Mouse (Mus musculus) midbrain, embryonic 11.5 days (tissue): ENCODE measurements at regions not wholly inside any gene's neighbourhood (a gene's known extent, or its start where the extent isn't known, plus 50 kb on each side); places are given as distances from the start of the nearest gene placed in this dataset.
A peak's percentile ranks its signal among the peaks of the same experiment; 100 is the strongest.

Experiments
- ATAC-seq: fragments of 200-750 bp; cut with Nextera tagmentation; 2 replicates; pipeline ENCODE4 v1.8.0; 2017; ENCODE audit warnings: moderate TSS enrichment, moderate library complexity; ENCODE audit not compliant: low FRiP score
- DNase-seq: peaks from one replicate; pipeline ENCODE4 v3.0.0; 2015; ENCODE audit warnings: low spot score; ENCODE audit errors: missing footprints
- H3K27ac ChIP-seq: fragments of 300-500 bp; sonication (generic); 2 replicates; pipeline ENCODE4 v1.5.1; 2014; ENCODE audit warnings: low read depth, low read length
- H3K27me3 ChIP-seq: fragments of 300-500 bp; sonication (generic); 2 replicates; pipeline ENCODE4 v1.6.1; 2014; ENCODE audit warnings: mild to moderate bottlenecking, low read length, moderate library complexity, mixed read lengths; ENCODE audit not compliant: control insufficient read depth, insufficient read depth
- H3K36me3 ChIP-seq: fragments of 300-500 bp; sonication (generic); 2 replicates; pipeline ENCODE4 v1.6.1; 2014; ENCODE audit warnings: mild to moderate bottlenecking, low read length, moderate library complexity, mixed read lengths; ENCODE audit not compliant: control insufficient read depth, insufficient read depth
- H3K4me1 ChIP-seq: fragments of 300-500 bp; sonication (generic); 2 replicates; pipeline ENCODE4 v1.6.1; 2014; ENCODE audit warnings: low read length; ENCODE audit not compliant: control insufficient read depth, insufficient read depth
- H3K4me2 ChIP-seq: fragments of 300-500 bp; sonication (generic); 2 replicates; pipeline ENCODE4 v1.6.1; 2014; ENCODE audit warnings: mild to moderate bottlenecking, moderate library complexity
- H3K4me3 ChIP-seq: fragments of 300-500 bp; sonication (generic); 2 replicates; pipeline ENCODE4 v1.5.1; 2014; ENCODE audit warnings: low read depth, low read length
- H3K9ac ChIP-seq: fragments of 300-500 bp; sonication (generic); 2 replicates; pipeline ENCODE4 v1.6.1; 2014; ENCODE audit warnings: low read length
- H3K9me3 ChIP-seq: fragments of 300-500 bp; sonication (generic); 2 replicates; pipeline ENCODE4 v1.6.1; 2016; ENCODE audit warnings: low read length; ENCODE audit not compliant: control insufficient read depth
- WGBS: fragments of 180-500 bp; shearing (Covaris S2); extraction: QIAGEN DNeasy Blood & Tissue Kit; methylation state at CpG from one replicate; pipeline ENCODE4 v1.1.7; 2014; 5-methylcytosine and 5-hydroxymethylcytosine counted together

GRCm38 (mm10) chr13:71165096-71165920 lies 323.7 kb upstream of the Adamts16 start:
- Histone ChIP-seq H3K27ac (peak overlapping the region; percentile 44; the same call in 1 of the 2 replicates), H3K4me3 (no peak overlapping the region), H3K4me1 (peaks cover 18% of the 10 kb centered on the region), H3K4me2 (no peak overlapping the region), H3K27me3 (peaks cover 3% of the 10 kb centered on the region), H3K36me3 (no peaks in the 10 kb centered on the region), H3K9ac (no peak overlapping the region), H3K9me3 (no peaks in the 10 kb centered on the region)
- DNase-seq (peak; percentile 94), ATAC-seq (peak; percentile 93)
- WGBS = 47% methylated on average over 20 of the region's 20 CpGs

- Histone ChIP-seq H3K27ac (no peak overlapping the region), H3K36me3 (no peaks in the 10 kb centered on the region), H3K4me2 (no peak overlapping the region), H3K4me1 (peaks cover 27% of the 10 kb centered on the region), H3K9ac (no peak overlapping the region), H3K9me3 (no peaks in the 10 kb centered on the region), H3K27me3 (peaks cover 3% of the 10 kb centered on the region), H3K4me3 (no peak overlapping the region)
- ATAC-seq = no peak
- WGBS = 93% methylated on average over 2 of the region's 2 CpGs
- DNase-seq = no peak
Measured at GRCm38 (mm10) chr13:71164012-71164411, 322.4 kb upstream of the Adamts16 start.

DNA sequence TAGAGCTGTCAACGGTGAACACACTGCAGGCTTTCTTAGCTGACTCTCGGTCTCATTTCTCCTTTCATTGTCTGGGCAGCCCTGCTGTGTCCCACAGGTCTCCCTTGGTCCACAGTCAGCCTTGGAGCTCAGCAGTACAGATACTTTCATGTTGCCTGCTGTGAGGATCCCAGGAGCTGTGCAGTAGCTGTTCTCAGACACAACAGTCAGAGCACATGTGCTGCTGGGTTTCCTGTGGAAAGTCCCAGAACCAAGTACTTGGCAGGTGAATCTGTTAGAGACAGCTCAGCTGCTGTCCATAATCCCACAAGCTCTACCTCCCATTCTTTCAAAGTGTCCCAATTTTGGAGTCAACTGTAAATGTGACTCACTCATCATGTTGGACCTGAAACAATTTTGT lies 321.3 kb upstream of the Adamts16 start:
- no peak for DNase-seq
- Histone ChIP-seq H3K4me1 (peaks cover 32% of the 10 kb centered on the region), H3K27ac (no peak overlapping the region), H3K27me3 (peaks cover 3% of the 10 kb centered on the region), H3K4me2 (no peak overlapping the region), H3K4me3 (no peak overlapping the region), H3K36me3 (no peaks in the 10 kb centered on the region), H3K9ac (no peak overlapping the region), H3K9me3 (no peaks in the 10 kb centered on the region)
- 72% methylated on average over 2 of the region's 2 CpGs for WGBS
- ATAC-seq = no peak

DNA sequence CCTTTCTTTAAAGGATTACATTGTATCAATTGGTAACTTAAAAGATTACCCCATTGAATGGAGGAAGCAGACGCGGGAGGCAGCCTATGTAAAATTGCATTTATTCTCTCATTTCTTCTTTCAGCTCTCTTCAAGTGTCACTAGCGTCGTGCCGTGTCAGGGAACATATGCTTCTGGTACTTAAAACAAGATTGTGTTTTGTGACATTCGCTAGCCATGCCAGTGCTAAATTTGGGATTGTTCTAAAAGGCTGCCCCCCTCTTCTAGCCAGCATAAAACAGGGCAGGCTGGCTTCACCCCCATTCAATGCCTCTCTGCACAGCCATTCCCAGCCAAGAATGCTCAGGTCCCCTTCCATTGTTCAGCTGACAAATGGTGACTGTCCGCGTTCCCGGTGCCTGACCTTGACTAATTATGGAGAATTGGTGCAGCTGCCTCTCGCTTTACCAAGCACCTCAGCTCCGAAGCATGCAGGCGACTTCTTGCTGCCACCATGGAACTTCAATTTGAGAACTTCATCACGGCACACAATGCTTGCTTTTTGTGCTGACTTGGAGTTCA lies 316.8 kb upstream of the Adamts16 start:
- 13% methylated on average over 13 of the region's 13 CpGs for WGBS
- peak; percentile 94 for DNase-seq
- no peak overlapping the region; the same call in 1 of the 2 replicates for H3K9ac ChIP-seq
- H3K4me1 ChIP-seq = peaks cover 35% of the 10 kb centered on the region
- H3K9me3 ChIP-seq = no peaks in the 10 kb centered on the region
- peak overlapping the region; percentile 39 for H3K4me2 ChIP-seq
- no peaks in the 10 kb centered on the region for H3K36me3 ChIP-seq
- no peak overlapping the region for H3K4me3 ChIP-seq
- peaks cover 8% of the 10 kb centered on the region for H3K27me3 ChIP-seq
- peak overlapping the region; percentile 30; the same call in 1 of the 2 replicates for H3K27ac ChIP-seq
- peak; percentile 96 for ATAC-seq

GRCm38 (mm10) chr13:71157656-71158299 lies 316.2 kb upstream of the Adamts16 start:
- Histone ChIP-seq H3K36me3 (no peaks in the 10 kb centered on the region), H3K9ac (peak overlapping the region; percentile 16; the same call in 1 of the 2 replicates), H3K4me1 (peaks cover 35% of the 10 kb centered on the region), H3K27me3 (peaks cover 8% of the 10 kb centered on the region), H3K27ac (peak overlapping the region; percentile 30; the same call in 1 of the 2 replicates), H3K4me3 (no peak overlapping the region), H3K4me2 (peak overlapping the region; percentile 39), H3K9me3 (no peaks in the 10 kb centered on the region)
- ATAC-seq (peak; percentile 3; the same call in 1 of the 2 replicates), DNase-seq (peak; percentile 91)
- 25% methylated on average over 14 of the region's 14 CpGs for WGBS

DNA sequence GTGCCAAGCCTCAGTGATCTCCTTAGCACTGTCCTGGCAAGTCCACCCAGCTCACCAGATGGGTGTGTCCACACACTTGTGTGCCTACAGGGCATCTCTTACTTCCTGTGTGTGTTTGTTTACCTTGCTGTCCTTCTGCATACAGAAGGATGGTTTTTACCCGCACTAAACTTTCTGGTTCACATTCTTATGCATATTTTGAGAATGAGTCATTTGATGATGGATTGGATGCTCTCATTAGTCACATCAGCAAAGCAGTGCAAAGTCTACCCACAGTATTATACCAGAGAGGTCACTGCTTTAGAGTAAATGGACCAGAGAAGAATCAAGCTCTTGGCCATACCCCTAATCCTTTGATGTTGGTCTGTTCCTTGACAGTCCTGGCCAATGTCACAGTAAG lies 308.5 kb upstream of the Adamts16 start:
- no peak overlapping the region for H3K4me2 ChIP-seq
- no peaks in the 10 kb centered on the region for H3K9me3 ChIP-seq
- H3K9ac ChIP-seq = no peak overlapping the region
- DNase-seq = peak; percentile 62
- peaks cover 9% of the 10 kb centered on the region for H3K4me1 ChIP-seq
- H3K27ac ChIP-seq = no peak overlapping the region
- 79% methylated on average over 1 of the region's 1 CpGs for WGBS
- no peak overlapping the region for H3K4me3 ChIP-seq
- H3K36me3 ChIP-seq = no peaks in the 10 kb centered on the region
- H3K27me3 ChIP-seq = no peaks in the 10 kb centered on the region; the same call in 1 of the 2 replicates
- no peak for ATAC-seq

GRCm38 (mm10) chr13:71149303-71149696 lies 307.7 kb upstream of the Adamts16 start:
- H3K27ac ChIP-seq = no peak overlapping the region
- no peaks in the 10 kb centered on the region for H3K9me3 ChIP-seq
- H3K36me3 ChIP-seq = no peaks in the 10 kb centered on the region
- no peak overlapping the region for H3K4me3 ChIP-seq
- ATAC-seq = no peak
- H3K4me1 ChIP-seq = peaks cover 9% of the 10 kb centered on the region
- no peak overlapping the region for H3K9ac ChIP-seq
- H3K27me3 ChIP-seq = no peaks in the 10 kb centered on the region; the same call in 1 of the 2 replicates
- no peak overlapping the region for H3K4me2 ChIP-seq
- WGBS = 62% methylated on average over 5 of the region's 5 CpGs
- DNase-seq = no peak

- WGBS = 11% methylated on average over 8 of the region's 8 CpGs
- Histone ChIP-seq H3K27me3 (no peaks in the 10 kb centered on the region; the same call in 1 of the 2 replicates), H3K27ac (0 out of 2 replicates have a peak overlapping the region, but pooled peaks have one; percentile 20), H3K36me3 (no peaks in the 10 kb centered on the region), H3K9ac (peak overlapping the region; percentile 11; the same call in 1 of the 2 replicates), H3K9me3 (no peaks in the 10 kb centered on the region), H3K4me2 (no peak overlapping the region), H3K4me3 (no peak overlapping the region), H3K4me1 (peaks cover 9% of the 10 kb centered on the region)
- peak; percentile 80 for ATAC-seq
- peak; percentile 83 for DNase-seq
Measured at GRCm38 (mm10) chr13:71148491-71149302, 307.1 kb upstream of the Adamts16 start.
